Mouse (Mus musculus) brown adipose tissue, adult 24 weeks (tissue): Measurements from ENCODE around the gene Uts2. TPM values are rescaled to one million over a fixed set of nuclear protein-coding genes. Genes with fewer than 3 reads are reported as not detected.
"Not testable (repeated sequence)": the region's sequence is repeated elsewhere in the genome, so short reads cannot be mapped to it uniquely, and the experiment has no call there.

ENCODE experiments used
- H3K27ac ChIP-seq: fragments of 200-500 bp; replicated peaks from 2 replicates; pipeline ENCODE4 v1.5.1; 2012; ENCODE audit warnings: low read depth, mild to moderate bottlenecking, low read length
- H3K4me1 ChIP-seq: fragments of 200-500 bp; 2 replicates; pipeline ENCODE4 v1.6.1; 2012; ENCODE audit warnings: low read length, mixed read lengths; ENCODE audit not compliant: control insufficient read depth, insufficient read depth, insufficient read length
- H3K4me3 ChIP-seq: fragments of 200-500 bp; 2 replicates; pipeline ENCODE4 v1.5.1; 2012; ENCODE audit warnings: low read depth, mild to moderate bottlenecking, low read length, moderate library complexity; ENCODE audit not compliant: insufficient read depth
- polyA plus RNA-seq: library from polyadenylated mRNA; stranded (reverse); fragments of >200 nt; gene quantifications from 2 replicates; pipeline ENCODE4 v1.2.4, GENCODE M21; 2012; ENCODE audit not compliant: missing spikeins, insufficient read depth, insufficient read length

Gene Uts2
- polyA plus RNA-seq, 1 experiment, result not detected

GRCm38 (mm10) chr4:150980153-150980552 lies 16.7 kb upstream of the Uts2 start:
- H3K27ac ChIP-seq, result no peak overlapping the region
- no peak overlapping the region for H3K4me3 ChIP-seq
- no peaks in the 10 kb centered on the region for H3K4me1 ChIP-seq

- no peak overlapping the region for H3K27ac ChIP-seq
- H3K4me3 ChIP-seq, result no peak overlapping the region
- no peaks in the 10 kb centered on the region for H3K4me1 ChIP-seq
Observed at GRCm38 (mm10) chr4:150990148-150990547, 6.7 kb upstream of the Uts2 start.

GRCm38 (mm10) chr4:150998626-150999025 lies 1.7 kb downstream of the Uts2 start:
- Histone ChIP-seq H3K4me3 (no peak overlapping the region), H3K27ac (no peak overlapping the region), H3K4me1 (no peaks in the 10 kb centered on the region)

GRCm38 (mm10) chr4:151001397-151001796 lies 4.5 kb downstream of the Uts2 start:
- H3K4me1 ChIP-seq, result no peaks in the 10 kb centered on the region
- H3K27ac ChIP-seq, result no peak overlapping the region
- H3K4me3 ChIP-seq, result no peak overlapping the region

- no peak overlapping the region for H3K4me3 ChIP-seq
- H3K27ac ChIP-seq, result no peak overlapping the region
- H3K4me1 ChIP-seq, result no peaks in the 10 kb centered on the region
Observed at GRCm38 (mm10) chr4:151005656-151006318, 8.9 kb downstream of the Uts2 start.

GRCm38 (mm10) chr4:151006945-151007344 lies 10.0 kb downstream of the Uts2 start:
- H3K4me1 ChIP-seq, result no peaks in the 10 kb centered on the region
- no peak overlapping the region for H3K27ac ChIP-seq
- no peak overlapping the region for H3K4me3 ChIP-seq

GRCm38 (mm10) chr4:151010316-151010715 lies 13.4 kb downstream of the Uts2 start:
- no peak overlapping the region for H3K27ac ChIP-seq
- H3K4me3 ChIP-seq, result no peak overlapping the region
- no peaks in the 10 kb centered on the region for H3K4me1 ChIP-seq

GRCm38 (mm10) chr4:151015946-151016345 lies 19.0 kb downstream of the Uts2 start:
- Histone ChIP-seq H3K4me3 (no peak overlapping the region), H3K27ac (no peak overlapping the region), H3K4me1 (no peaks in the 10 kb centered on the region)

- H3K4me3 ChIP-seq, H3K4me1 ChIP-seq, H3K27ac ChIP-seq: not testable (repeated sequence)
Observed at GRCm38 (mm10) chr4:151017356-151017755, 20.5 kb downstream of the Uts2 start.

GRCm38 (mm10) chr4:151024152-151024551 lies 27.3 kb downstream of the Uts2 start:
- H3K4me3 ChIP-seq, result no peak overlapping the region
- no peaks in the 10 kb centered on the region for H3K4me1 ChIP-seq
- no peak overlapping the region for H3K27ac ChIP-seq

- Histone ChIP-seq H3K4me3 (no peak overlapping the region), H3K27ac (no peak overlapping the region), H3K4me1 (no peaks in the 10 kb centered on the region)
Observed at GRCm38 (mm10) chr4:151027001-151027400, 30.1 kb downstream of the Uts2 start.

- no peak overlapping the region for H3K27ac ChIP-seq
- no peak overlapping the region for H3K4me3 ChIP-seq
- 0 out of 2 replicates have a peak, but pooled peaks cover 3% of the 10 kb centered on the region for H3K4me1 ChIP-seq
Observed at GRCm38 (mm10) chr4:151036521-151036920, 39.6 kb downstream of the Uts2 start.

- Histone ChIP-seq H3K4me3 (no peak overlapping the region), H3K4me1 (peaks cover 11% of the 10 kb centered on the region; the same call in 1 of the 2 replicates), H3K27ac (no peak overlapping the region)
Observed at GRCm38 (mm10) chr4:151037800-151038199, 40.9 kb downstream of the Uts2 start.

GRCm38 (mm10) chr4:151041506-151041905 lies 44.6 kb downstream of the Uts2 start:
- no peak overlapping the region for H3K4me3 ChIP-seq
- peaks cover 11% of the 10 kb centered on the region; the same call in 1 of the 2 replicates for H3K4me1 ChIP-seq
- H3K27ac ChIP-seq, result no peak overlapping the region

- Histone ChIP-seq H3K4me1 (peaks cover 11% of the 10 kb centered on the region; the same call in 1 of the 2 replicates), H3K27ac (peak overlapping the region; percentile 89), H3K4me3 (peak overlapping the region; percentile 74)
Observed at GRCm38 (mm10) chr4:151043281-151043680, 46.4 kb downstream of the Uts2 start.
